Mouse (Mus musculus): ENCODE measurements at regions not wholly inside any gene's neighbourhood (a gene's known extent, or its start where the extent isn't known, plus 50 kb on each side); places are given as distances from the start of the nearest gene placed in this dataset.

GRCm38 (mm10) chr9:14187753-14188152, 87.1 kb upstream of the Sesn3 start:
- TF ChIP-seq CTCF (IDR thresholded peaks at IDR 0.05; ENCODE audit: insufficient read depth, low read length) (no peak), POLR2A (IDR thresholded peaks at IDR 0.05; ENCODE audit: borderline replicate concordance, extremely low read depth, low read depth, low read length) (no peak)
